Mouse (Mus musculus) left cerebral cortex, postnatal 10 days (tissue): ENCODE measurements around the gene Gm9821. TPM values are rescaled to one million over a fixed set of nuclear protein-coding genes. Genes with fewer than 3 reads are reported as not detected.
A peak's percentile ranks its signal among the peaks of the same experiment; 100 is the strongest.

Experiments used
- DNase-seq, 2 experiments: peaks; one replicate each; pipeline ENCODE4 v3.0.0; 2021 to 2022; ENCODE audit warnings: low spot score in 2 of 2, mixed read lengths in 1 of 2; ENCODE audit errors: extremely low spot score in 1 of 2
- intact Hi-C: fragments of 180-260 bp; cut with DNase I; formaldehyde crosslinking; loops from one replicate; pipeline ENCODE4 v1.15.1; 2025
- total RNA-seq, 2 experiments: library from RNA; stranded (reverse); gene quantifications; 2 replicates each; pipeline ENCODE4 v1.2.3; 2021

Gm9821 gene
- not detected for total RNA-seq

DNA sequence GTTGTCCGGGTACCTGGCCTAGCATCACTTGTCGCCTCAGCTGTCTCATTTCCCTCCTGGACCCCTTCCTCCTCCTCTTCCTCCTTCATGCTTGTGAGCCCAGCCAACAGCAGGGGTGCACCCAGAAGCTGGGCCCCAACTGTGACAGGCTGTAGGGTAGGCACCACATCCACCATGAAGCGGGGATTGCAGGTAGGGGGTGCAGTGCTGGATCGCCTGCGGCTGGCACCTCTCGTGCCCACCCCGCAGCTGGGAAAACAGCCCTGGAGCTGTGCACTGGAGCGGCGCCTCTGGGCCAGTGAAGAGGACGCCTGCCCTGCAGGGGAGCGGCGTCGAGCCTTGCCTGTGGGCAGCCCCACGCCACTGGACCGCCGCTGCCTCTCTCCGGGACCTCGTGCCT, at the start of gene Gm9821:
TSS of gene Gm9821 (plus strand) at position 221 of the 400 bp plus-strand sequence.
- DNase-seq = no peak
- intact Hi-C loops = no loop called here

DNA sequence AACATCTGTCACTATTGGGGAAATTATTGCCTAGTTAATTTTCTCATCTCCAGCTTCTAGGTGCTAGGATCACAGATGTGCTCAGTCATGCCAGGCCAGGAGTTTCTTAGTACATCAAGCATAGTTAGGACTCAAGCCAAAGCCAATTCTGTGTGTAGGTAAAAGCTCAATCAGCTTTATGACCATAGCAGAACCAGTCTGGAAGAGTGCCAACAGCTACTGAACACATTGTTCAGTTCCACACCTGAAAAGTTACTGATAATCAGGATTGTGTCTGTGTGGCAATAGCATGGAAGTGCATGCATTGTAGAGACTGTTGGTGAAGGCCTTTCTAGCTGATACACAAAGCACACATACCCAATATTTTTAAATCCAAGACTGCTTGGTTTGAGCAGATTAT, 47.5 kb upstream of the Gm9821 start:
- no peak for DNase-seq

GRCm38 (mm10) chr2:91899141-91899540, 46.4 kb upstream of the Gm9821 start:
- intact Hi-C loops = no loop called here
- DNase-seq = no peak

More for the DNA sequence above, 47.5 kb upstream of the Gm9821 start:
- intact Hi-C loops = no loop called here

GRCm38 (mm10) chr2:91900431-91900830, 45.1 kb upstream of the Gm9821 start:
- intact Hi-C loops = no loop called here
- no peak for DNase-seq

- DNase-seq = no peak
- intact Hi-C loops = no loop called here
Measured at GRCm38 (mm10) chr2:91902336-91902735, 43.2 kb upstream of the Gm9821 start.

DNA sequence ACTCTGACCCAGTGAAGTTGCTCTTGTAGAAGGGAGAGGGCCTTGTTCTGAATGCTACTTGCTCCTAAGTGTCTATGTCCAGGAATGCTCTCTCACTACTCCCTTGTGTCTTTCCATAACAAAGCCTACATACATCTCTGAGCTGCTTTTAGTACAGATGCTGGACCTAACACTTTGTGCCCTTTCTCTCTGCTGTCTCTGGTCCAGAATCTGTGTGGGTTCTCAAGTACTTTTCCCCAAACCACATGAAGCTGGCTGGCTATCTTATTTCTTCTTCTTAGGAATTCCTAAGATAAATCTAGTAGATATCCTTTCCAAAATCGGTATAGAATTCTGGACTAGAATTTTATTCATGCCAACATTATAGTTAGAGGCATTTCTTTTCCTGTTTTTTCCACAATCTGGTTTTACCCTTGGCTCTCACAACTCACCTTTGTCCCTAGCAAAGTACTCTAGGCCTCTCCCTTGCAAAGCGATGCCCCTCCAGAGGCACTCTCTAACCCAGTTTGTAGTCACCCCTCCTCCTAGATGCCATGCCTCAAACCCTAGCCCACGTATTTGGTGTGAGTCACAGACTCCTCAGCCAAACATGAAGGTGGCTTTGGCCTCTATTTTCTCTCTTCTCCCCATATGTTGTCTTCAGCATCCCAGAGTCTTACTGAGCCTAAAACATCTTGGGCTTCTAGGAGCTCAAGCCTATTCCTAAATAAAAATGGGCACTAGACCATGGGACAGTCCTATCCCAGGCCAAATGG, 42.2 kb upstream of the Gm9821 start:
- intact Hi-C loops = no loop called here
- no peak for DNase-seq

- DNase-seq = peak in 1 of 2 experiments; percentile 46
- intact Hi-C loops = no loop called here
Measured at GRCm38 (mm10) chr2:91904618-91905307, 40.7 kb upstream of the Gm9821 start.

DNA sequence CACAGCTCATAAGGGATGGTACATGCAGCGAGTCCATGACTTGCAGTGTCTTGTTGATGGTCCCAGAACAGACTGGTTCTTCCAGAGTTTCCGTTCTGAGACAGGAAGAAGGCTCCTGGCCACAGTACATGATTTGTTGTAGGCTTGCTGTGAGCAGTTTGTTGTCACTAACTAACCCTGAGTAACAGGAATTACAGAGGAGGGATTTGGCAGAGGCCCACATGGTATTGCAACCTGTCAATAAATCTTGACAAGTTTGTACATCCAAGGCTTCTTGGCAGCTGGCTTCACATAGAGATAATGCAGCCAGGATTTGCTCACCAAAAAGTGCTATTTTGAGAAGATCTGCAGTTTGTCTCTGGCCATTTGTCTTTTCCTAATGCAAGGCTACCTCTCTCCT, 39.4 kb upstream of the Gm9821 start:
- intact Hi-C loops = no loop called here
- DNase-seq = no peak

- no peak for DNase-seq
- intact Hi-C loops = no loop called here
Measured at GRCm38 (mm10) chr2:91912616-91913015, 32.9 kb upstream of the Gm9821 start.

GRCm38 (mm10) chr2:91913328-91914110, 32.0 kb upstream of the Gm9821 start:
- DNase-seq = no peak
- intact Hi-C loops = no loop called here

- intact Hi-C loops = no loop called here
- no peak for DNase-seq
Measured at GRCm38 (mm10) chr2:91916346-91916977, 29.0 kb upstream of the Gm9821 start.

DNA sequence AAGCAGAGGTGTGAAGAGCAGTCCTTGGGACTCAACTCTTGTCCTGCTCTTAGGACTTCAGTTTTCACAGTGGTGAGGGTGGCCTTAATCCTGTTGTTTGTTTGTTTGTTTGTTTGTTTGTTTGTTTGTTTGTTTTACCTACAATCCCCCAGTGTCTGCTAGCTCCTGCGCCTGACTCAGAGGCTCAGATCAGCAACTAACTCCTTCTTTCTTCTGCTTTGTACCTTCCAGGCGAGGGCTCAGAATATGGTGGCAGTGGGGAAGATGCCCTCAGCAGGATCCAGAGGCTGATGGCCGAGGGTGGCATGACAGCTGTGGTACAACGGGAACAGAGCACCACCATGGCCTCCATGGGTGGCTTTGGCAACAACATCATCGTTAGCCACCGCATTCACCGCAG, 28.4 kb upstream of the Gm9821 start:
- no peak for DNase-seq
- intact Hi-C loops = no loop called here

GRCm38 (mm10) chr2:91920130-91920529, 25.4 kb upstream of the Gm9821 start:
- intact Hi-C loops = loop anchor here (5.0 to 10.0 kb wide), 2 partner anchors 138 to 245 kb away; no protein-coding TSS in a partner anchor

DNA sequence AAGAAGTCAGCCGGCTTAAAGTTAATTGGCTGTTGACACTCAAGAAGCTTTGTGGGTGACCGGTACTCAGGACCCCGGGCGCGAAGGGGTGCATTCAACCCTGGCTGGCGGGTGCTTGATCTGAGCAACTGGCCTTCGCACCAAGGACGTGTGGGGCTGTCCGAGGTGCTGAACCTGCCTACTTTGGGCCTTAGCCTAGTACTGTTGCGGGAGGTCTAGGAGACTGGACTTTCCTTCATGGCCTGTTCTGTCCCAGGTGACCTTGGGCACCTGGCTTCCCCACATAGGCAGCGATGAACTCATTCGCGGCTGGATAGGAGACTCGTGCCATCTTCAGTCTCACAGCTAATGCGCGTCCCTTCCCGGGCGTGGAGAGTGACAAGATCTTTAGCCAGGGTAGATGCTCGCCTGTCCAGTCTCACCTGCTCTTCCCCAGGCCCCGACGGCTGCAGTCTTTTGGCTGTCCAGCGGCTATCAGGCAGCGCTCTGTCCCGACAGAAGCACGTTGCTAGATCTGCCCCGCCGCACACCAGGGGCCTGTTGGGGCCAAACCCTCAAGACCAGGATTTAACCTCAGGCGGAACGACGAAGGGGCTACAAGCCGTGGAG, 24.2 kb upstream of the Gm9821 start:
- peak in 1 of 2 experiments; percentile 77 for DNase-seq
- intact Hi-C loops = loop anchor here (5.0 to 10.0 kb wide), 2 partner anchors 139 to 246 kb away; no protein-coding TSS in a partner anchor

More at GRCm38 (mm10) chr2:91920130-91920529, 25.4 kb upstream of the Gm9821 start:
- no peak for DNase-seq

GRCm38 (mm10) chr2:91921790-91922570, 23.5 kb upstream of the Gm9821 start:
- DNase-seq = peak; percentile 81 to 88
- intact Hi-C loops = loop anchor here (5.0 to 10.0 kb wide), 2 partner anchors 140 to 247 kb away; no protein-coding TSS in a partner anchor

DNA sequence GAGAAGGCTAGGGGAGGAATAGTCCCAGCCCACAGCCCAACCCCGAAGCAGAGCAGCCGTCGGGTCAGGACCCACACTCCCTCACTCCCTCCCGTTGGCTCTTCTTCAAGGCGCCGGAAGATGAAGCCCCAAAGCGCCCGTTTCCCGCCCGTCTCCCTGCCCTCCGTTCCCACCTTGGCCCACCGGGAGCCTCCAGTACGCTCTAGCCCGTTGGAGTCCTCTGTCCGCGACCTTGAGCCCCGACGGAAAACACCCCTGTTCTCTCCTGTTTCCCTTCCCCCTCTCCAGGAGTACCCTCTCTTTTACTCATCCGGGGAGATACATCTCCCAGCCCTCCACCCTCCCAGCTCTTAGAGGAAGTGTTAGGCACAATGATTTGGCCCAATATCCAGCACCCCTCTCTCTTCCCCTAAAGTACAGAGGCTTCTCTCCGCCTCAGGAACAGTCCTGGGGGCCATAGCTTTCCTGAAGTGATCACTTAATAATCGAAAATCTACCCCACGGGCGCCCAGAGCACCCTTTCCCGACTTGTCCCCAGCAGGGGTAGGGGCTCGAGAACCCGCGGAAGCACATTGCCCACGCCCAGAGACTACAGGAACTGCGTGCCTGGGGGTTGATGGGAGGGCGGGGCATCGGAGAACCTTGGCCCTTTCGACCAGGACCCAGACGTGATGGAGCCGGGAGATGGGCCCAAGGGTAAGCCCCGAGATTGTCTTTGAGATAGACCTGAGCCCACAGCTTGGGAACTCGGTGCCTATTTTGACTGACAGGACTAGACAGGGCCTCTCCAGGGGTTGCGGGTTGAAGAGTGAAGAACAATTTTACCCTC, 22.7 kb upstream of the Gm9821 start:
- intact Hi-C loops = loop anchor here (5.0 to 10.0 kb wide), 2 partner anchors 140 to 248 kb away; no protein-coding TSS in a partner anchor
- peak in 1 of 2 experiments; percentile 50 for DNase-seq
